Mouse (Mus musculus): ENCODE results near the gene Lcn8. TPM values are rescaled to one million over a fixed set of nuclear protein-coding genes. Genes with fewer than 3 reads are reported as not detected.
A peak's percentile ranks its signal among the peaks of the same experiment; 100 is the strongest.
"Not testable (repeated sequence)": the region's sequence is repeated elsewhere in the genome, so short reads cannot be mapped to it uniquely, and the experiment has no call there.

Lcn8 gene
- polyA plus RNA-seq, 1 experiment from 2014 or later = not detected

DNA sequence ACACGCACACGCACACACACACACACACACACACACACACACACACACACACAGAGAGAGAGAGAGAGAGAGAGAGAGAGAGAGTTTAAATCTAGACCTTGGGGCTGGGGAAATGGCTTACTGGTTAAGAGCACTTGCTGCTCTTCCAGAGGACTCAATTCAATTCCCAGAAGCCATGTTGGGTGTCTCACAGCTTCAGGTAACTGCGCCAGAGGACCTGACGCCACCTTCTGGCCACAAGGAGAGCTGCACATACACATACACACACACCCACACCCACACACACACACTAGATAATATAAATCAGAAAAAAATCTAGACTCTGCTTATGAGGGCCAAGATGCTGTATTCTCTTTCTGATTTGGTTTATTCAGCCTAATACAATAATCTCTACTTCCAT is 34.0 kb downstream of the Lcn8 start:
- no peak for ATAC-seq (replicated peaks; ENCODE audit: low FRiP score, low read depth)
- no peak; the same call in 1 of the 2 replicates for TF ChIP-seq CTCF (IDR thresholded peaks at IDR 0.05; ENCODE audit: low read depth)

GRCm38 (mm10) chr2:25694605-25695004 is 41.7 kb downstream of the Lcn8 start:
- Histone ChIP-seq H3K36me3 (ENCODE audit: insufficient read depth, low read length) (no peaks in the 10 kb centered on the region), H3K4me2 (ENCODE audit: low read length) (no peak overlapping the region), H3K9ac (ENCODE audit: low read depth, low read length) (no peak overlapping the region), H3K27me3 (ENCODE audit: insufficient read depth, low read length) (no peaks in the 10 kb centered on the region), H3K9me3 (replicated peaks; ENCODE audit: low read length) (no peaks in the 10 kb centered on the region), H3K4me1 (replicated peaks; ENCODE audit: insufficient read depth, low read length) (no peaks in the 10 kb centered on the region; the same call in 1 of the 2 replicates), H3K27ac (no peak overlapping the region), H3K4me3 (replicated peaks; ENCODE audit: low read depth, low read length) (no peak overlapping the region)
- DNase-seq (ENCODE audit: low spot score) (peak; percentile 76), ATAC-seq (replicated peaks; ENCODE audit: low FRiP score, low read depth) (no peak)
- TF ChIP-seq CTCF (IDR thresholded peaks at IDR 0.05; ENCODE audit: low read depth) = peak; percentile 81

More for the DNA sequence above, 34.0 kb downstream of the Lcn8 start:
- Histone ChIP-seq H3K4me1 (replicated peaks; ENCODE audit: insufficient read depth, low read length) (no peaks in the 10 kb centered on the region), H3K9me3 (replicated peaks; ENCODE audit: low read length) (no peaks in the 10 kb centered on the region), H3K9ac (ENCODE audit: low read depth, low read length) (no peak overlapping the region), H3K27ac (no peak overlapping the region), H3K4me3 (replicated peaks; ENCODE audit: low read depth, low read length) (no peak overlapping the region), H3K36me3 (ENCODE audit: insufficient read depth, low read length) (no peaks in the 10 kb centered on the region), H3K27me3 (ENCODE audit: insufficient read depth, low read length) (no peaks in the 10 kb centered on the region), H3K4me2 (ENCODE audit: low read length) (no peak overlapping the region)
- 74% methylated on average over 4 of the region's 4 CpGs for WGBS
- no peak for DNase-seq (ENCODE audit: low spot score)

DNA sequence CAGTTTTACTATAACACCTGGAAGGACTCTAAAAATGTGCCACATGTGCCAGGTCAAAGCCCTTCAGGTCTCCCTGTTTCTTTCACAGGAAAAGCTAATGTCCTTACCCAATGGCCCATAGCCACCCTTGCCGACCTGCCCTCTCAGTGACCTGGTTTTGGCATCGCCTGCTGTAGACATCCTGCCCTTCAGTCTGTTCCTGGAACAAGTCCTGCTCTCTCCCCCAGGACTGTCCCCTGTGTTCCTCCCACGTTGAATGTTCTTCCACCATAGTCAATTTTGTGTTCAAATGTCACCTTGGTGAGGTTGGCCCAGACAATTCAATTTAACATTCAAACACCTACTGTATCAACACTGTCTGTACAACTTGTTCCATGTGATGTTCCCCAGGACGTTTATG is 44.0 kb downstream of the Lcn8 start:
- 21% methylated on average over 4 of the region's 4 CpGs for WGBS
- H3K27ac ChIP-seq = no peak overlapping the region
- no peaks in the 10 kb centered on the region for H3K36me3 ChIP-seq (ENCODE audit: insufficient read depth, low read length)
- no peaks in the 10 kb centered on the region for H3K9me3 ChIP-seq (replicated peaks; ENCODE audit: low read length)
- DNase-seq (ENCODE audit: low spot score) (no peak), ATAC-seq (replicated peaks; ENCODE audit: low FRiP score, low read depth) (no peak)
- TF ChIP-seq CTCF (IDR thresholded peaks at IDR 0.05; ENCODE audit: low read depth) = no peak
- H3K27me3 ChIP-seq (ENCODE audit: insufficient read depth, low read length) = no peaks in the 10 kb centered on the region
- H3K9ac ChIP-seq (ENCODE audit: low read depth, low read length) = no peak overlapping the region
- H3K4me2 ChIP-seq (ENCODE audit: low read length) = no peak overlapping the region
- no peak overlapping the region for H3K4me3 ChIP-seq (replicated peaks; ENCODE audit: low read depth, low read length)
- H3K4me1 ChIP-seq (replicated peaks; ENCODE audit: insufficient read depth, low read length) = no peaks in the 10 kb centered on the region; the same call in 1 of the 2 replicates

GRCm38 (mm10) chr2:25698696-25699095 is 45.8 kb downstream of the Lcn8 start:
- TF ChIP-seq CTCF (IDR thresholded peaks at IDR 0.05; ENCODE audit: low read depth) = no peak
- H3K27me3 ChIP-seq (ENCODE audit: insufficient read depth, low read length) = no peaks in the 10 kb centered on the region
- no peak overlapping the region for H3K4me3 ChIP-seq (replicated peaks; ENCODE audit: low read depth, low read length)
- WGBS = 72% methylated on average over 2 of the region's 2 CpGs
- DNase-seq (ENCODE audit: low spot score) = no peak
- H3K9me3 ChIP-seq (replicated peaks; ENCODE audit: low read length) = no peaks in the 10 kb centered on the region
- no peak overlapping the region for H3K27ac ChIP-seq
- ATAC-seq (replicated peaks; ENCODE audit: low FRiP score, low read depth) = no peak
- no peaks in the 10 kb centered on the region for H3K36me3 ChIP-seq (ENCODE audit: insufficient read depth, low read length)
- no peak overlapping the region for H3K4me2 ChIP-seq (ENCODE audit: low read length)
- H3K9ac ChIP-seq (ENCODE audit: low read depth, low read length) = no peak overlapping the region
- H3K4me1 ChIP-seq (replicated peaks; ENCODE audit: insufficient read depth, low read length) = no peaks in the 10 kb centered on the region; the same call in 1 of the 2 replicates

DNA sequence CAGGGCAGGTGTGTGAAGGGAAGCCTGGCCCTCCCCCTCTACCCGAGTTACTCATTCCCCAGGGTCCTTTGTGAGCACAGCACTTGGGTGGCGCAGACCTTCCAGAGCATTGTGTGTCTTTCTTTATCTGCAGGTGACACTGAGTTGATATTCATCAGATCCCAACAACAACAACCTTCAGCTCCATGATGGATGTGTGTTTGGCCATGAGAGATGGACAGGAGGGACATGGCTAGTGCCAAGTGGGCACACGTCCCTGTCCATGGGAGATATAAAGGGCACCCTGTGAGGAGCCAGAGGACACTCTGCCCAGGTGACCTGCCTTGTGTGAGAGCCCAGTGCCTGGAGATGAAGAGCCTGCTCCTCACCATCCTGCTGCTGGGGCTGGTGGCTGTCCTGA is 46.8 kb downstream of the Lcn8 start, which contains the start of gene Obp2a:
Obp2a (plus strand) TSS at position 301 of the 400 bp plus-strand sequence.
- not testable (repeated sequence) for H3K9ac ChIP-seq (ENCODE audit: low read depth, low read length); H3K27me3 ChIP-seq (ENCODE audit: insufficient read depth, low read length); H3K9me3 ChIP-seq (replicated peaks; ENCODE audit: low read length); ATAC-seq (replicated peaks; ENCODE audit: low FRiP score, low read depth); H3K27ac ChIP-seq; DNase-seq (ENCODE audit: low spot score); H3K4me3 ChIP-seq (replicated peaks; ENCODE audit: low read depth, low read length); H3K36me3 ChIP-seq (ENCODE audit: insufficient read depth, low read length); H3K4me2 ChIP-seq (ENCODE audit: low read length); H3K4me1 ChIP-seq (replicated peaks; ENCODE audit: insufficient read depth, low read length)
- WGBS = 91% methylated on average over 3 of the region's 3 CpGs

- Histone ChIP-seq H3K9ac (ENCODE audit: low read depth, low read length) (no peak overlapping the region), H3K4me2 (ENCODE audit: low read length) (no peak overlapping the region), H3K9me3 (replicated peaks; ENCODE audit: low read length) (no peaks in the 10 kb centered on the region), H3K27ac (no peak overlapping the region), H3K27me3 (ENCODE audit: insufficient read depth, low read length) (no peaks in the 10 kb centered on the region), H3K36me3 (ENCODE audit: insufficient read depth, low read length) (no peaks in the 10 kb centered on the region), H3K4me3 (replicated peaks; ENCODE audit: low read depth, low read length) (no peak overlapping the region), H3K4me1 (replicated peaks; ENCODE audit: insufficient read depth, low read length) (no peaks in the 10 kb centered on the region; the same call in 1 of the 2 replicates)
- no peak for ATAC-seq (replicated peaks; ENCODE audit: low FRiP score, low read depth)
- 84% methylated on average over 5 of the region's 5 CpGs for WGBS
- TF ChIP-seq CTCF (IDR thresholded peaks at IDR 0.05; ENCODE audit: low read depth) = no peak
- no peak for DNase-seq (ENCODE audit: low spot score)
Observed at GRCm38 (mm10) chr2:25701001-25701400, 48.1 kb downstream of the Lcn8 start.

DNA sequence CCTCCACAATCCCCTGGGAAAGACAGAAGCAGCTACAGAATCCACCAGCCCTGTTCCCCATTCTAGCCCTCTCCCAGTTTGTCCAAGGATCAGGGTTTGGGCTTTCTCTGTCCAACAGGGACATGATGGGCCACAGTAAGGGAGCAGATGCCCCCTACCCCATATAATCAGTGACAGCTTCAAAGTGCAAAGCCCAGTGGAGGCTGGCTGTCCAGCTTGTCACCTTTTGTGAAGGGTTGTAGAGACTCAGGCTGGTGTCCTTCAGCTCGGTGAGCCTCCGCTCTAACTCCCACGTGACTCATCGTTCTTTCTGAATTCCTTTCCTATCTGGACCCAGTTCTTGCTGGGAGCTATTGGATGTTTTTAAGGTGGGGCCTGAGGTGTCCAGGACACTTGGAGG is 50.8 kb downstream of the Lcn8 start:
- Histone ChIP-seq H3K27ac (no peak overlapping the region), H3K9me3 (replicated peaks; ENCODE audit: low read length) (no peaks in the 10 kb centered on the region), H3K36me3 (ENCODE audit: insufficient read depth, low read length) (no peaks in the 10 kb centered on the region), H3K4me3 (replicated peaks; ENCODE audit: low read depth, low read length) (no peak overlapping the region), H3K9ac (ENCODE audit: low read depth, low read length) (no peak overlapping the region), H3K27me3 (ENCODE audit: insufficient read depth, low read length) (no peaks in the 10 kb centered on the region), H3K4me1 (replicated peaks; ENCODE audit: insufficient read depth, low read length) (0 out of 2 replicates have a peak, but pooled peaks cover 7% of the 10 kb centered on the region), H3K4me2 (ENCODE audit: low read length) (no peak overlapping the region)
- WGBS = 67% methylated on average over 4 of the region's 4 CpGs
- no peak for TF ChIP-seq CTCF (IDR thresholded peaks at IDR 0.05; ENCODE audit: low read depth)
- ATAC-seq (replicated peaks; ENCODE audit: low FRiP score, low read depth) (no peak), DNase-seq (ENCODE audit: low spot score) (no peak)

Other genes starting within 250 kb of the Lcn8 start
- 0.06 TPM in 1 of 2 replicates, not detected in the other for gene Fut7, start 229.9 kb upstream of the Lcn8 start, polyA plus RNA-seq (2015; fragmentation: Nextera tagmentation; extraction: Ambion mirVana)
- gene Abca2, start 224.4 kb upstream of the Lcn8 start, polyA plus RNA-seq (2015; fragmentation: Nextera tagmentation; extraction: Ambion mirVana) = 9.7 and 9.8 TPM in 2 replicates
- gene Clic3, start 196.3 kb upstream of the Lcn8 start, polyA plus RNA-seq (2015; fragmentation: Nextera tagmentation; extraction: Ambion mirVana) = 7.7 and 10.3 TPM in 2 replicates
- 42.0 and 45.0 TPM in 2 replicates for gene Paxx, start 192.0 kb upstream of the Lcn8 start, polyA plus RNA-seq (2015; fragmentation: Nextera tagmentation; extraction: Ambion mirVana)
- gene Ptgds, start 183.1 kb upstream of the Lcn8 start, polyA plus RNA-seq (2015; fragmentation: Nextera tagmentation; extraction: Ambion mirVana) = 11.5 and 13.1 TPM in 2 replicates
- not detected in 2 replicates for gene Lcn12, start 159.2 kb upstream of the Lcn8 start, polyA plus RNA-seq (2015; fragmentation: Nextera tagmentation; extraction: Ambion mirVana)
- gene Fbxw5, start 152.4 kb upstream of the Lcn8 start, polyA plus RNA-seq (2015; fragmentation: Nextera tagmentation; extraction: Ambion mirVana) = 65.7 and 71.1 TPM in 2 replicates
- gene C8g, start 151.4 kb upstream of the Lcn8 start, polyA plus RNA-seq (2015; fragmentation: Nextera tagmentation; extraction: Ambion mirVana) = 7.9 and 9.6 TPM in 2 replicates
- gene Traf2, start 106.2 kb upstream of the Lcn8 start, polyA plus RNA-seq (2015; fragmentation: Nextera tagmentation; extraction: Ambion mirVana) = 24.4 and 28.1 TPM in 2 replicates
- 351 and 379 TPM in 2 replicates for gene Edf1, start 95.3 kb upstream of the Lcn8 start, polyA plus RNA-seq (2015; fragmentation: Nextera tagmentation; extraction: Ambion mirVana)
- gene Mamdc4, start 78.3 kb upstream of the Lcn8 start, polyA plus RNA-seq (2015; fragmentation: Nextera tagmentation; extraction: Ambion mirVana) = 0.59 and 0.85 TPM in 2 replicates
- 197 TPM in 2 replicates for gene Phpt1, start 77.9 kb upstream of the Lcn8 start, polyA plus RNA-seq (2015; fragmentation: Nextera tagmentation; extraction: Ambion mirVana)
- gene Ajm1, start 71.4 kb upstream of the Lcn8 start, polyA plus RNA-seq (2015; fragmentation: Nextera tagmentation; extraction: Ambion mirVana) = 0.15 and 0.16 TPM in 2 replicates
- 45.6 and 56.9 TPM in 2 replicates for gene Rabl6, start 44.6 kb upstream of the Lcn8 start, polyA plus RNA-seq (2015; fragmentation: Nextera tagmentation; extraction: Ambion mirVana)
- gene Ccdc183, start 35.4 kb upstream of the Lcn8 start, polyA plus RNA-seq (2015; fragmentation: Nextera tagmentation; extraction: Ambion mirVana) = 0.32 and 0.34 TPM in 2 replicates
- 41.7 and 43.8 TPM in 2 replicates for gene Tmem141, start 31.1 kb upstream of the Lcn8 start, polyA plus RNA-seq (2015; fragmentation: Nextera tagmentation; extraction: Ambion mirVana)
- gene Fcna, start 25.1 kb upstream of the Lcn8 start, polyA plus RNA-seq (2015; fragmentation: Nextera tagmentation; extraction: Ambion mirVana) = 1.7 and 2.2 TPM in 2 replicates
- gene Lcn5, start 4.8 kb downstream of the Lcn8 start, polyA plus RNA-seq (2015; fragmentation: Nextera tagmentation; extraction: Ambion mirVana) = not detected in 2 replicates
- not detected in 2 replicates for gene Lcn6, start 23.7 kb downstream of the Lcn8 start, polyA plus RNA-seq (2015; fragmentation: Nextera tagmentation; extraction: Ambion mirVana)
- not detected in 2 replicates for gene Lcn10, start 29.6 kb downstream of the Lcn8 start, polyA plus RNA-seq (2015; fragmentation: Nextera tagmentation; extraction: Ambion mirVana)
- gene Obp2a, start 46.9 kb downstream of the Lcn8 start, polyA plus RNA-seq (2015; fragmentation: Nextera tagmentation; extraction: Ambion mirVana) = 0.37 TPM in 1 of 2 replicates, not detected in the other
- gene Bmyc, start 53.6 kb downstream of the Lcn8 start, polyA plus RNA-seq (2015; fragmentation: Nextera tagmentation; extraction: Ambion mirVana) = 94.1 and 94.6 TPM in 2 replicates
- gene Obp2b, start 83.9 kb downstream of the Lcn8 start, polyA plus RNA-seq (2015; fragmentation: Nextera tagmentation; extraction: Ambion mirVana) = not detected in 2 replicates
- not detected in 2 replicates for gene Lcn3, start 112.4 kb downstream of the Lcn8 start, polyA plus RNA-seq (2015; fragmentation: Nextera tagmentation; extraction: Ambion mirVana)
- not detected in 2 replicates for gene Lcn11, start 123.9 kb downstream of the Lcn8 start, polyA plus RNA-seq (2015; fragmentation: Nextera tagmentation; extraction: Ambion mirVana)
- gene Gm13539, start 129.1 kb downstream of the Lcn8 start, polyA plus RNA-seq (2015; fragmentation: Nextera tagmentation; extraction: Ambion mirVana) = not detected in 2 replicates
- gene Glt6d1, start 162.7 kb downstream of the Lcn8 start, polyA plus RNA-seq (2015; fragmentation: Nextera tagmentation; extraction: Ambion mirVana) = not detected in 2 replicates
- not detected in 2 replicates for gene Lcn9, start 170.0 kb downstream of the Lcn8 start, polyA plus RNA-seq (2015; fragmentation: Nextera tagmentation; extraction: Ambion mirVana)
- not detected in 2 replicates for gene Sohlh1, start 194.1 kb downstream of the Lcn8 start, polyA plus RNA-seq (2015; fragmentation: Nextera tagmentation; extraction: Ambion mirVana)
- gene Kcnt1, start 210.6 kb downstream of the Lcn8 start, polyA plus RNA-seq (2015; fragmentation: Nextera tagmentation; extraction: Ambion mirVana) = 0.18 and 0.24 TPM in 2 replicates

Measured in kidney, postnatal 0 days (tissue).